Mouse (Mus musculus): ENCODE measurements around the gene Nrp1.

The Nrp1 gene

DNA sequence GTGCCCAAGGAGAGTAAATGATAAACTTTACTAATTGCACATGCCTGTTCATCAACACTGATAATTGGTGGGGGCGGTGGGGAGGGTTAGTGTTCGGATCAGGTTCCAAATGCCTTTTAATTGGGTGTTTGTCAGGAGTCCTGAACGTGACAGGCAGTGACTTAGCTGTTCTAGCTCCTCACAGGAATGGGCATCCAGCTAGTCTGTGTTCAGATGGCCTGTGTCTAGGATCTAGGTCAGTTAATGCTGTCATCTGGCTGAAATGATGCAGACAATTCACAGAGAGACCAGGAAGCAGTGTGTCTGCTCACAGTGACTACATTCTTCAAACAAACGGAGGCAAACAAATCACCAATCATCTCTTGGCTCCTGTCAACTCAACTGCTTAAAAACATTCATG lies 12.1 kb downstream of the Nrp1 start:
- DNase-seq (ENCODE audit: low read depth, low spot score) = no peak

DNA sequence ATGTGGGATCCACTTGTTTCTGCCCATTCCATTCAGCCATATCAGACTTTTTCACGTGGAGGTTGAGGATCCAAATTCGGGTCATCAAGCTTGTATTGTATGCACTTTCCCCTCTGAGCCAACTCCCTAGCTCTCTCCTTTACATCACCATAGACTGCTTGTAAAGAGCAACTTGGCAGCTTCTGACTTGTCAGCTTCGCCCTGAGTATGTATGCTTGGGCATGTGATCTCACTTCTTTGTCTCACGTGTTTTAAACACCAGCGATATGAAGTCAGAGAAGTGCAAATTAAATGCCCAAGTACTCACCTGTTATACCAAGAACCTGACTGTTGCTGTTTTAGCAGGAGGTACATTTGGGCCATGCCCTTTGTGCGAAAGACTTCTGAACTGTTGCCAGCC lies 12.6 kb downstream of the Nrp1 start:
- DNase-seq (ENCODE audit: low read depth, low spot score) = no peak

DNA sequence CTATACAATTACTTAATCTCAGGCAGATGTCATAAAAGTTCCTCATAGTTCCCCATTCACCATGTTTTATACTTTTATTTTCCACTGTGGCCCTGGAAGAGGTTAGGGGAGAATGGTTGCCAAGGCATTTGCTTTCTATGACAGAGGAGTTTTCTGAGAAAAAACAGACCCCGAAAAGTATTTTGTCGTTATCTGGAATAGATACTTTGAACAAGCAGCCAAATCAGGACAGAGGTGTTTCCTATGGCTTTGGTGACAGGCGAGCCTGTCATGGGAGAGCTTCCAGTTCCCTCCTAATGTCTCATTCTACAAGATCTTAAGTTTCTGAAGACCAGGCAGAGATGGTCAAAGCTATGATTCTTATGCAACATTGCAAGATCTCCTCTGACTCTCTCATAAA lies 13.4 kb downstream of the Nrp1 start:
- DNase-seq (ENCODE audit: low read depth, low spot score) = no peak

DNA sequence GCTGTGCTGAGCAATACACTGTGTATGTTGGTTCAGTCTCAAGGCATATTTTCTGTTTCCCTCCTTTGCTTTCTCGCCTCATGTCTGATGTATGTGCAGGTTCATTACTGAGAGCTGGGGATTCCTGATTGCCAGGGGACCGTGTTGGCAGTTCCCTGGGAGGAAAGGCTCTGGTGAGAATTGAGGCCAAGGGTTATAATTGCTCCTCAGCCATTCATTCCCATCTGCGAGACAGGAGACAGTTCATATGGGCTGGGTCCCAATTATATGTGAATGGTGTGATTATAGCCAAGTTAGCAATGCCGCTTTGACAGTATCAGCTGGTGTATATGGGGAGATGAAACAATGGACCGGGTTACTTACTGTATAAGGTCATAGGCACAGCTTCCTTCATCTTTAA lies 14.3 kb downstream of the Nrp1 start:
- DNase-seq (ENCODE audit: low read depth, low spot score) = no peak

GRCm38 (mm10) chr8:128373418-128373817 lies 15.0 kb downstream of the Nrp1 start:
- DNase-seq (ENCODE audit: low read depth, low spot score) = no peak

DNA sequence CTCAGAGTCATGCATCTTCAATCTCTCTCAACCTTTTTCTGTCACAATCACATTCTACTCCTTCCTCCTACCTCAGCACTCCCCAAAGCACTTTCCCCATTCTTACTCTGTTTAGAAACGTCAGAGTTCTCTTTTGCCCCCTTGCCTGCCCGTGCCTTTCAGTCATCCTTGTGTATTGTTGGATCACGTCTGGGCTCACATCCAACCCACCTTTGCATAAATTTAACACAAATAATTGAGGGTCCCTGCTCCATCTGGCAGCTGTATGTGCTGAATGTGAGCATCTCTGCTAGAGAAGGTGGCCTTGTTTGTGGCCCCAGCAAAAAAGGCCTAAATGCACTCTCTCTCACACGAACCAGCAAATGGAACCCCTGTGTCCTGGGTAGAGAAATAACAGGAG lies 16.9 kb downstream of the Nrp1 start:
- DNase-seq (ENCODE audit: low read depth, low spot score) = no peak

GRCm38 (mm10) chr8:128383176-128383575 lies 24.8 kb downstream of the Nrp1 start:
- DNase-seq (ENCODE audit: low read depth, low spot score) = no peak

GRCm38 (mm10) chr8:128384366-128384765 lies 26.0 kb downstream of the Nrp1 start:
- no peak for DNase-seq (ENCODE audit: low read depth, low spot score)

GRCm38 (mm10) chr8:128384921-128385332 lies 26.5 kb downstream of the Nrp1 start:
- DNase-seq (ENCODE audit: low read depth, low spot score) = no peak

- no peak for DNase-seq (ENCODE audit: low read depth, low spot score)
These were observed 28.7 kb downstream of the Nrp1 start for GRCm38 (mm10) chr8:128386963-128387621.

GRCm38 (mm10) chr8:128390759-128391158 lies 32.4 kb downstream of the Nrp1 start:
- no peak for DNase-seq (ENCODE audit: low read depth, low spot score)

DNA sequence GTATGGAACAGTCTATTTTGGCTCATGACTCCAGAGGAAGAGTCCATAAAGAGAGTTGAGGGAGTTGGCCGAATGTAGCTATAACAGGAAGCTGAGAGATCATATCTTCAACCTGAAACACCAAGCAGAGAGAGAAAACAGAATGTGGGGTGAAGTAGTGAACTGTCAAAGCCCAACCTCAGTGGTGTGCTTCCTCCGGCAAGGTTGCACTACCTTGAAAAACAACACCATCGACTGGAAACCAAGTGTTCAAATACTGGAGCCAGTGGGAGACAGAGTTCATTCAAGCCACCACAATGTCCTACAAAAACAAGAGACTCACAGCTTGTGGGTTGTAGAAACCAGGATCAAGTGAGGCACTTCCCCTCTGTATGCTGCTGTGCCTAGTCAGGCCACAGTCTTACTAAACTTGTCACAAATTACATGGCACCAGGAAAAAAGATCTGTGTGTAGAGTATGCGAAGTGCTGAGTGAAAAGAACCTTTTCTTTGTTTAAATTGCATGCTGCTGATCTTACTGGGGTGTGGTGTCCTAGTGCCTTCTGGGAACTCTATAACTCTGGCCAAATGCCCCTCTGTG lies 32.9 kb downstream of the Nrp1 start:
- DNase-seq (ENCODE audit: low read depth, low spot score) = no peak

DNA sequence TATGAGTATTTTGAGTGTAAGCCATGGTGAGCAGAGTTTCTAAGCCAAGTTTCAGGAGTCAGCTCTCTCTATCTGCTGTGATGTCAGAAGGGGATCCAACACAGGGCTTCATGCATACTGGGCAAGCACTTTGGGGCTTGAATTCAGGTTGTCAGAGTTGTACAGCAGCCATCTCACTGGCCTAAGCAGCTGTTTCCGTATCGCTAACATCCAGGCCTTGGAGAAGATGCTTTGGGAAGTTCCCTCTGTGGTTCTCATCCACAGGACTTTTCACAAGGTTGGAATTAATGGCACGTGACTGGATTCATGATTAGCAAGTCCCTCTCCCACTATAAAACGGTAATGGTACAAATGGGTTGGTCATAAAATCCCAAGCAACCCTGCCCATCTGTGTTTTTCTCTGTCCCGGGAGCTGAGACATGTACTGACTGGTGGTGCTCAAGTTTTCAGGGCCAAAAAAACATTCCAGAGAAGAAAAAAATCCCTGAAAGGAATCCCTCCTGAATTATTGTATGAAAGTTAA lies 36.3 kb downstream of the Nrp1 start:
- DNase-seq (ENCODE audit: low read depth, low spot score) = no peak

GRCm38 (mm10) chr8:128396968-128397367 lies 38.6 kb downstream of the Nrp1 start:
- no peak for DNase-seq (ENCODE audit: low read depth, low spot score)

DNA sequence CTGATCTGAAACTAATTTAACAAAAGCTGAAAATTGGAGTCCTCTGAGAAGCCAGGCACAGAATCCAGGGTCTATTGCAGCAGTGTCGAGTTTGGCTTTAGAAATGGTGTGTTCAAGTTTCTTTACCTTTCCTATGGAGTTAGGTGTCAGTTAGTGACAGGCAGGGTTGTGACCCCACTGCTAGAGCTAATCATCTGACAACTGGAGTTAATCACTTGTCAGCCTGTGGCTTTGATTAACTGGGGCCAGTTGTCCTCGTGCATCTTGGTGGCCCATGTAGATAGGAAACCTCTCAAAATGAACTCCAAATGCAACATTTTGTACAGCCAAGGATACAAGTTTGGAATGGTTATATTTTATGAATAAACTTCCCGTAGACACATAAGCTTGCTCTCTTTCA lies 39.0 kb downstream of the Nrp1 start:
- DNase-seq (ENCODE audit: low read depth, low spot score) = no peak

- no peak for DNase-seq (ENCODE audit: low read depth, low spot score)
These were observed 40.2 kb downstream of the Nrp1 start for GRCm38 (mm10) chr8:128398472-128399091.

- no peak for DNase-seq (ENCODE audit: low read depth, low spot score)
These were observed 41.9 kb downstream of the Nrp1 start for GRCm38 (mm10) chr8:128400286-128400685.

- DNase-seq (ENCODE audit: low read depth, low spot score) = no peak
These were observed 46.5 kb downstream of the Nrp1 start for GRCm38 (mm10) chr8:128404876-128405275.

DNA sequence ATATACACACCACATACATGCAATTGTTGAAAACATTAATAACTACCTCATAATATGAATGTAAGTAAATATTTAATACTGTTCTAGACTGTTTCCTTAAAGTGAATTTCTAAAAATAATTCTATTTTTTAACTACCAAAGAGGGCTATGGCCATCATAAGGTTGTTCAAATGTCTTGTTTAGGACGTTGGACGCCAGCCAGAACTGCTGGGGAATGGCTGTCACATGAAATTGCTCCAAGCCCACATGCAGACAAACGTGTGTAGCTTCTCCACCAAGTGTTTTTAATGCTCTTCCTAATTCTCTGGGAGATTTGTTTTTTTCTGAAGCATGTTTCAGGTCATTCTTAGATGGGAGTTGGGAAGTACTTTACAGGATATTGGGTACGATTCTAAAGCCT lies 55.0 kb downstream of the Nrp1 start:
- DNase-seq (ENCODE audit: low read depth, low spot score) = no peak

- DNase-seq (ENCODE audit: low read depth, low spot score) = no peak
These were observed 57.6 kb downstream of the Nrp1 start for GRCm38 (mm10) chr8:128415730-128416684.

- no peak for DNase-seq (ENCODE audit: low read depth, low spot score)
These were observed 58.5 kb downstream of the Nrp1 start for GRCm38 (mm10) chr8:128416896-128417295.
